Mouse (Mus musculus) embryonic fibroblast, embryonic 13.5 days (primary cell): ENCODE results near the gene Tnfrsf1b.

Source experiments
- CTCF ChIP-seq: IDR thresholded peaks from 2 replicates; pipeline ENCODE4 v1.5.1; 2011; ENCODE audit warnings: mild to moderate bottlenecking, control low read depth, low read length, moderate library complexity, borderline replicate concordance; ENCODE audit not compliant: insufficient read depth
- POLR2A ChIP-seq: IDR thresholded peaks from 2 replicates; pipeline ENCODE4 v1.6.1; 2011; ENCODE audit warnings: low read depth, mild to moderate bottlenecking, control low read depth, low read length, moderate library complexity

DNA sequence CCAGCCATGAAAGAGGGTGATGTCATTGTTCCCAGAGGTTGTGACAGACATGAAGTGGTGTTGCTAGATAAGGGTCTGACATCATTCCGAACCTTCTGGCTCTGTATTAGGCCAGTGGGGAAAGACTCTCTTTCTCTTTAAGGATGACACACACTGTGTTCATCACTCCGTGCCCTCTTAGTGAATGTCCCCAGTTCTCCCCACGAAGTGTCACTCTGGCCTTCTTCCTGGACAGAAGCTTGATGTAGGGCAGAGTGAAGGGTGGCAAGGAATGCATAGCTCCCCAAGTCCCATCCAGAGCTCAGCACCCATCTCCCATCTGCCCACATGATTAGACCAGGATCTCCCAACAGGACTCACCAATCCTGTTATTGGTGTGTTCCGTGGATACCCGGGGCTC lies 27.3 kb upstream of the Tnfrsf1b start:
- TF ChIP-seq POLR2A (no peak), CTCF (no peak)
